Mouse (Mus musculus) liver, postnatal 0 days (tissue): ENCODE results near the gene Ift22.

Source experiments
- CTCF ChIP-seq: sonication (generic); IDR thresholded peaks from 2 replicates; pipeline ENCODE4 v1.5.1; 2016; ENCODE audit warnings: antibody characterized with exemption, low read depth
- EP300 ChIP-seq: IDR thresholded peaks from 2 replicates; pipeline ENCODE4 v1.6.1; 2016; ENCODE audit warnings: antibody characterized with exemption, low read depth, mild to moderate bottlenecking

- TF ChIP-seq EP300: no peak
- TF ChIP-seq CTCF: no peak
These were observed 23.9 kb downstream of the Ift22 start for GRCm38 (mm10) chr5:136931896-136932295.
